Mouse (Mus musculus): ENCODE measurements around the gene Hypk.

The Hypk gene

DNA sequence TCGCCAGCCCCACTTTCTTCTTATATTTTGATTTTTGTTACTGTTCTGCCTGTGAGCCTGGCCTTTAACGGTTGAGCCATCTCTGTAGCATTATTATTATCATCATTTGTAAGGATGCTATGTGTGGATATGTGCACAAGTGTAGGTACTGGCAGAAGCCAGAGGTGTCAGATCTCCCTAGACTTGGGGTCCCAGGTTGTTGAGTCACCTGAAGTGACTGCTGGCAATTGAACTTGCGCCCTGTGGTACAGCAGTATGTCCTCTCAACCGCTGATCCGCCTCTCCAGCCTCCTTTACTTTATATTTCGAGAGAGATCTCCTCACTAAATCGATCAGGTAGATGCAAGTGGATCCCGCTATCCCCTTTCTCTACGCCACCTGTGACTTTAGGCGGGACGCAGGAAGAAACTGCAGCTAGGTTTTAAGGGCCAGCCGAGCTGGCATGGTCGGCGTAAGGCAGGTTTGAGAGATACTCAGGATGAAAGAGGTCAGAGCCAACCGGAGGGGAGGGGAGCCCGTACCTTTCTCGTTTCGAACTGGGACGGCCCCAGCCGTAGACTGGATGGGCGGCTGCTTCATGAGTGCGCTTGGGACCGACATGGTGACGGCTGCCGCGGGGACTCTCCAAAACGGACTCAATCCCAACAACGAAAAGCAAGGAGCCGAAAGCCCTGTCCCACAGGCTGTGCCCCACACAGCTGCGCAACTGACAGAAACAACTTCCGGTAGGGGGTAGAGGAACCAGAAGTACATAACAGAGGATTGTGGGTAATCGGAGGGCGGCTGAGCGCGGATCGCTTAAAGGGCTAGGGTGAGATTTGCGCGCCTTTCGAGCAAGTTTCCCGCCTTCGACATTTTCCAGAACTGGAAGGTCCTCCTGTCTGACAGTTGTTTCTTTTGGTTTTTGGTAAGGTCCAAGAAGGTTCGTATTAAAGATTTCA, 53.1 kb downstream of the Hypk start, which contains the start of the genes Mfap1a and Wdr76:
Gene Mfap1a, minus strand, starts transcription at position 724 of the 941 bp plus-strand sequence.
Gene Wdr76, plus strand, starts transcription at position 782 of the 941 bp plus-strand sequence.
- DNase-seq (ENCODE audit: low spot score) = peak; percentile 92

DNA sequence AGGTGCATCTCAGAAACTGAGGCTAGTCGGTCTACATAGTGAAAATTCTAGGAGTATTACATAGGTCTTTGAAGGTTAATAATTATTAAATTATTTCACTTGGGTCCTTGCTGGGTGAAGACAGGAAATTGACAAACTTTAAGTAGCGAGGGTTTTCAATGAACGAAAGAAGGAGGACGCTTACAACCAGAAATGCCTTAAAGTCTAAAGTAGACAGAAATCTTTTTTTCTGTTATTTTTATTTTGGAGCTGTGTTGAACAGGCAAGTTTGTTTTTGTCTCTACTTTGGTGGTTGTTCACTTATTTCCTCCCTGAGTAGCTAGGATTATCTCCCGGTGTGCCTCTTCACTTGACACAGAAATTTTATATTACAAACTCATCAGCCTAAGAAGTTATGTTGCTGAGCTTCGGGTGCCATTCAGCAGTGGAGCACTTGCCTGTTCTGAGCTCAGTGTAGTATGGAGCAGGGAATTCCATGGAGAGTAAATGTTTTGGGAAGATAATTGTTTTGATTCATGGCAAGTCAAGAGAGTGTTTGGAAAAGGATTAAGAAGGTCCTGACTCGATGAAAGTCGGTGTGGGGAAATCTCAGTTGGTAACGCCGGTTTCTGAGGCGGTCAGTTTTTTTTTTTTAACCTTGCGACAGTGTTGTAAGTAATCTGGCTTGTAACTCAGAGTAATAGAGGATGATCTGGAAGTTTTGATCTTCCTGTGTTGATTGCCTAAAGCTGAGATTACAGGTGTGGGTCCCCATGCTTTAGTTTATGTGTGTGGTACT, 54.3 kb downstream of the Hypk start:
- no peak for DNase-seq (ENCODE audit: low spot score)

DNA sequence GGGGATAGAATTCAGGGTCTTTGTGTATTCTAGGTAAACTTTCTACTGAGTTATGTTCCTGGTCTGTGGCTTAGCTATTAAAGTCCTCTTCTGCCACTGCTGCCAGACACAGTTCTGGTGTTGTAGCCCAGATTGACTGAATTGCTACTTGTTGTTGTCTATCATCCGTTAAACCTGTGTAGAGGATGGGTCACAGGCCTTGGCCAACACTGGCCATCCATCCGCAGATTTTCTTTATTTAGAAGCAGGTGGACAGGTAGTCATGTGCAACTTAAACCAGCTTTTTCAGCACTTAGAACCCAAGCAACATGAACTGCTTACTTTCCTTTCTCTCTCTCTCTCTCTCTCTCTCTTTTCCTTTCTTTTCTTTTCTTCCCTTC, 54.9 kb downstream of the Hypk start:
- DNase-seq (ENCODE audit: low spot score) = no peak
